Mouse (Mus musculus): ENCODE data around the gene Dusp19.

Dusp19 gene

GRCm38 (mm10) chr2:80616854-80617737 lies at the start of gene Dusp19, which contains the start of gene Nup35:
TSS of gene Dusp19 (plus strand) at chr2:80617045.
TSS of gene Nup35 (plus strand) at chr2:80617236.
- peak; percentile 93 for DNase-seq (ENCODE audit: low spot score)

GRCm38 (mm10) chr2:80567411-80567810 lies 49.4 kb upstream of the Dusp19 start:
- DNase-seq (ENCODE audit: low spot score), result no peak

GRCm38 (mm10) chr2:80570656-80571055 lies 46.2 kb upstream of the Dusp19 start:
- no peak for DNase-seq (ENCODE audit: low spot score)

- DNase-seq (ENCODE audit: low spot score), result no peak
These were observed 39.6 kb upstream of the Dusp19 start for GRCm38 (mm10) chr2:80577286-80577685.

GRCm38 (mm10) chr2:80579253-80579891 lies 37.5 kb upstream of the Dusp19 start:
- peak; percentile 30 for DNase-seq (ENCODE audit: low spot score)

- peak; percentile 71 for DNase-seq (ENCODE audit: low spot score)
These were observed 36.4 kb upstream of the Dusp19 start for GRCm38 (mm10) chr2:80580311-80580961.

GRCm38 (mm10) chr2:80581043-80581711 lies 35.7 kb upstream of the Dusp19 start, which contains the start of gene Nckap1:
TSS of gene Nckap1 (minus strand) at chr2:80581380.
- peak; percentile 86 for DNase-seq (ENCODE audit: low spot score)

GRCm38 (mm10) chr2:80582356-80582755 lies 34.5 kb upstream of the Dusp19 start:
- no peak for DNase-seq (ENCODE audit: low spot score)

GRCm38 (mm10) chr2:80594215-80594918 lies 22.5 kb upstream of the Dusp19 start:
- DNase-seq (ENCODE audit: low spot score), result no peak

- DNase-seq (ENCODE audit: low spot score), result peak; percentile 21
These were observed 19.9 kb upstream of the Dusp19 start for GRCm38 (mm10) chr2:80596960-80597359.

GRCm38 (mm10) chr2:80599850-80600249 lies 17.0 kb upstream of the Dusp19 start:
- DNase-seq (ENCODE audit: low spot score), result no peak

GRCm38 (mm10) chr2:80600611-80601010 lies 16.2 kb upstream of the Dusp19 start:
- DNase-seq (ENCODE audit: low spot score), result no peak

GRCm38 (mm10) chr2:80602756-80603155 lies 14.1 kb upstream of the Dusp19 start:
- no peak for DNase-seq (ENCODE audit: low spot score)

GRCm38 (mm10) chr2:80603771-80604426 lies 12.9 kb upstream of the Dusp19 start:
- no peak for DNase-seq (ENCODE audit: low spot score)

GRCm38 (mm10) chr2:80612286-80612685 lies 4.6 kb upstream of the Dusp19 start:
- DNase-seq (ENCODE audit: low spot score), result no peak

GRCm38 (mm10) chr2:80612796-80613195 lies 4.0 kb upstream of the Dusp19 start:
- peak; percentile 69 for DNase-seq (ENCODE audit: low spot score)

GRCm38 (mm10) chr2:80618991-80619390 lies 2.1 kb downstream of the Dusp19 start:
- DNase-seq (ENCODE audit: low spot score), result no peak

GRCm38 (mm10) chr2:80621921-80622320 lies 5.1 kb downstream of the Dusp19 start:
- DNase-seq (ENCODE audit: low spot score), result no peak

GRCm38 (mm10) chr2:80624523-80624922 lies 7.7 kb downstream of the Dusp19 start:
- DNase-seq (ENCODE audit: low spot score), result no peak

GRCm38 (mm10) chr2:80632336-80633026 lies 15.6 kb downstream of the Dusp19 start:
- no peak for DNase-seq (ENCODE audit: low spot score)
